Mouse (Mus musculus) stomach, postnatal 0 days (tissue): ENCODE results near the gene Cpm.
"Not testable (repeated sequence)": the region's sequence is repeated elsewhere in the genome, so short reads cannot be mapped to it uniquely, and the experiment has no call there.

Experiments
- CTCF ChIP-seq: IDR thresholded peaks from 2 replicates; pipeline ENCODE4 v1.5.1; 2016; ENCODE audit warnings: antibody characterized with exemption, low read depth, mild to moderate bottlenecking, moderate library complexity
- EP300 ChIP-seq: optimal IDR thresholded peaks from 2 replicates; pipeline ENCODE3; 2016; ENCODE audit warnings: antibody characterized with exemption

GRCm38 (mm10) chr10:117704314-117704963 lies 75.1 kb downstream of the Cpm start:
- TF ChIP-seq CTCF, EP300: not testable (repeated sequence)
